Mouse (Mus musculus) retina, adult 2 months (tissue): ENCODE data around the gene Gm7138.
"Not testable (repeated sequence)": the region's sequence is repeated elsewhere in the genome, so short reads cannot be mapped to it uniquely, and the experiment has no call there.

Experiments
- DNase-seq: peaks from one replicate; pipeline ENCODE4 v3.0.0-alpha.2; 2012; ENCODE audit warnings: low read depth, low spot score

Gm7138 gene

DNA sequence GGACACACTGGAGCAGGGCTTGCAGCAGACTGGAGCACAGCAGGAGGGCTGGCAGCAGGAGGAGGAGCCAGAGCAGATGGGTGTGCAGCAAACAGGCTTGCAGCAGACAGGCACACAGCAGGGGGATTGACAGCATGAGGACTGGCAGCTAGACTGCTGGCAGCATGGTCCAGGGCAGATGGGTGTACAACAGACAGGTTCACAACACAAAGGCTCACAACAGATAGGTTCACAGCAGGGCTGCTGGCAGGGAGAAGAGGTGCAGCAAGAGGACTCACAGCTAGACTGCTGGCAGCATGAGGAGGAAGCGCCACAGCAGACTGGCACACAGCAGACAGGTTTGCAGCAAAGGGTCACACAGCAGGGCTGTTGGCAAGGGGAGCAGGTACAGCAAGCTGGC lies 26.1 kb downstream of the Gm7138 start:
- DNase-seq, result not testable (repeated sequence)

DNA sequence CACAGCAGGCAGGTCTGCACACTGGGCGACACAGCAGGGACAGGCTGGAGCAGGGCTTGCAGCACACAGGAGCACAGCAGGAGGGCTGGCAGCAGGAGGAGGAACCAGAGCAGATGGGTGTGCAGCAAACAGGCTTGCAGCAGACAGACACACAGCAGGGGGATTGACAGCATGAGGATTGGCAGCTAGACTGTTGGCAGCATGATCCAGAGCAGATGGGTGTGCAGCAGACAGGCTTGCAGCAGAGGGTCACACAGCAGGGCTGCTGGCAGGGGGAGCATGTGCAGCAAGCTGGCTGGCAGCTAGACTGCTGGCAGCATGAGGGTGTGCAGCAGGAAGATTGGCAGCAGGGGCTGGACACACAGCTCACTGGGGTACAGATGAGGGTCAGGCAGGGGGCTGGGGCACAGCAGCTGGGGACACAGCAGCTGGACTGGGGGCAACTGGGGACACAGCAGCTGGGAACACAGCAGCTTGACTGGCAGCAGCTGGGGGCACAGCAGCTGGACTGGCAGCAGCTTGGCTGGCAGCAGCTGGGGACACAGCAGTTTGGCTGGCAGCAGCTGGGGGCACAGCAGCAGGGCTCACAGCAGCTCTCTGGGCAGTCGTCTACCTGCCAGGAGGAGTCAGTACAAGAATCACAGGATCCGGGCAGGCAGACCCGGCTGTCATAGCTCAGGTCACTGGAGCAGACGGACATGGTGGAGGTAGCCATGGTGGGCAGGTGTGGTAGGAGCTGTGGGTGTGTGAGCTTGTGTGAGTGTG lies 34.6 kb downstream of the Gm7138 start, which contains the start of gene Gm18596:
Gene Gm18596, minus strand, starts transcription at position 715 of the 765 bp plus-strand sequence.
- DNase-seq, result not testable (repeated sequence)

DNA sequence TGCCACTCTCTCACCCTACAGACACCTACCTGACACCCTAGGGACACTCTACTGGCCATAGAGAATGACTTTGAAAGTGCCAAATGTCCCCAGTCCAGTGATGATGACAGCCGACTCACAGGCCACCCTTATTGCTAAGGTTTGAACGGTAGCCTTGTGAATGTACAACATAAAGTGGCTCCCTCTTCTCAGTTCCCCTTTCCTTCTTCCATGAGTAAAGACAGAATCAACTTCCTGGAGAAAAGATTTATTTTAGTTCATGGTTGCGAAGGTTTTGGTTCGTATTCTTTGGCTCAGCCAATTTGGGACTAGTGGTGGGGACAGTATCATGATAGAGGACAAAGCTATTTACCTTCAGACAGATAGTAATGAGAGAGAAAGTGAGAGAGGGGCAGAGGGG lies 37.8 kb downstream of the Gm7138 start:
- no peak for DNase-seq

DNA sequence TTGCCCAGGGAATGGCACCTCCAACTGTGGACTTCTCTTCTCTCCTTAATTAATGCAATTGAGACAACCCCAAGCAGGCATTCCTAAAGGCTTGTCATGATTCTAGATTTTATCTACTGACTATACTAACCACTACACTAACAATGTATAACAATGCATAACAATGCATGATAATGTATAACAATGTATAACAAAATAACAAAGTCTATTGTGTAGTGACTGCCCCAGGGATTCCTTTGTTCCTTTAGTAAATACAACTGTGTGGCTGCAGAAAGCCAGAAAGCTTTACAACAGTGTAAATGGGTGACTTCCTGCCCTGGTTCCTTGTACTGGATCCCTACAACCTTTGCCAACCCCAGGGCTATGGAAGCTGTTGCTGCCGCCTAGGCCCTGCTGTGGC lies 40.8 kb downstream of the Gm7138 start:
- no peak for DNase-seq

DNA sequence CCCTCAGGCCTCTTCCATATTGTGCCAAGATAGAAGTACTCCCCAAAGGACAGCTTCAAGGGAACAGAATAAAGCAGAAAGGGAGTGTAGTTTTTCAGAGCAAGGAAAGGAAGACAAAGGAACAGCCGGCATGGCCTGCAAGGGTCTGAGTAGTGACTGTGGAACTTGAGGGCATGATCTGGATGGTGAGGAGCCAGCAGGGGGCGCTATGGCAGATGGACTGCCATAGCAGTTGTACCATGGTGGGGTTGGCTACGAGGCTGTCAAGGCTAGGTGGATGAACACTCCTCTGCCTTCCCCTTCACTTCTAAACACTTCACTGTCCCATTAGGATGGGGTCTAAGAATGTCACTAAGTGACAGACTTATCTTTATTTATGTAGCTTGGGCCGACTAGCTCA lies 47.5 kb downstream of the Gm7138 start:
- DNase-seq, result no peak

DNA sequence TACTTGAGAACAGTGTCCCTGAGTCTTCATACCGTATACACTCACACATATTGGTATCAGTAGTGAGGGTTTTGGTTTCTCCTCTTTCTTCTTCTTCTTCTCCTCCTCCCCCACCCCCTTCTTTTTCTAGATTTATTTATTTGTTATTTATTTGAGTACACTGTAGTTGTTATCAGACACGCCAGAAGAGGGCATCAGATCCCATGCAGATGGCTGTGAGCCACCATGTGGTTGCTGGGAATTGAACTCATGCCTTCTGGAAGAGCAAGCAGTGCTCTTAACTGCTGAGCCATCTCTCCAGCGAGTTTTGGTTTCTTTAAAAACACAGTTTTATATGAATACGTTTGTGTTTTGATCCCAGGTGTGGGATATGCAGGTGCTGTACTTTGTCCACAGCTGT lies 48.5 kb downstream of the Gm7138 start:
- DNase-seq, result no peak
